Mouse (Mus musculus): Measurements from ENCODE around the gene Plagl2. TPM values are rescaled to one million over a fixed set of nuclear protein-coding genes. Genes with fewer than 3 reads are reported as not detected.
"Not testable (repeated sequence)": the region's sequence is repeated elsewhere in the genome, so short reads cannot be mapped to it uniquely, and the experiment has no call there.

Gene Plagl2
- 15.4 and 16.0 TPM in 2 replicates for polyA plus RNA-seq (2015; fragmentation: Nextera tagmentation; extraction: Ambion mirVana)

DNA sequence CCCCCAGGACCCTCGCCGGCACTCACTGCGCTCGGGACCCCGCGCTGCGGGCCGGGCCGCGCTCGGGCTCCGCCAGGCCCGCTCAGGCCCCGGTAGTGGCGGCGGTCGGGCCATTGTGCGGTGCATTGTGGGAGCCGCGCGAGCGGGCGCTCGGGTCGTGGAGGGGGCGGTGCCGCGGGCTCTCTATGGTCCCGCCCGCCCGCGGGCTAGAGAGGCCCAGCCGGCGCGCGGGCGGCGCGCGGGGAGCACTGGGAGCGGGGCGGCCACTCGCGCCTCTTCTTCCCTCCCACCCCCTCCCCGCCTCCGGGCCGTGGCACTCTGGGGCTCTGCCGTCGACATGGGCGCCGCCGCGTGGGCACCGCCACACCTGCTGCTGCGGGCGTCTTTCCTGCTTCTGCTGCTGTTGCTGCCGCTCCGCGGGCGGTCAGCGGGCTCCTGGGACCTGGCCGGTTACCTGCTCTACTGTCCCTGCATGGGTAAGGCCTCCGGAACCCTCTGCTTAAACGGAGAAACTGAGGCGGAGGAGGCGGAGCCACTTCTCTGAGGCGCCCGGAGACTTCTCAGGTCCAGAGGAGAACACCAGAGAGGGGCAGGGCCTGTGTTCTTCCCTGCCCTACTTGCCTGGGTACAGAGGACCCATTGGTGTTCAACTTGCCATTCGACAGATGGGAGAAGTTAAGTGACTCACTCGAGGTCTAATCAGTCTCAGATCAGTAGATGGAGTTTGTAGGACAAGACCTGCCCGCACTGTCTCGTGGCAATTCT is at the start of gene Plagl2, which contains the start of gene Pofut1:
Plagl2 (minus strand) TSS at position 177 of the 765 bp plus-strand sequence.
Pofut1 (plus strand) TSS at position 284 of the 765 bp plus-strand sequence.
- Histone ChIP-seq H3K27me3 (no peaks in the 10 kb centered on the region), H3K4me2 (peak within 1 kb of the TSS; percentile 80), H3K36me3 (peaks cover 32% of the 10 kb centered on the region), H3K27ac (peak within 1 kb of the TSS; percentile 95), H3K4me1 (peaks cover 48% of the 10 kb centered on the region), H3K9me3 (replicated peaks) (no peaks in the 10 kb centered on the region), H3K4me3 (replicated peaks) (peak within 1 kb of the TSS; percentile 99), H3K9ac (peak within 1 kb of the TSS; percentile 100)
- WGBS, result under 1% methylated on average over 65 of the region's 72 CpGs
- ATAC-seq (replicated peaks; ENCODE audit: low FRiP score), result peak; percentile 98

DNA sequence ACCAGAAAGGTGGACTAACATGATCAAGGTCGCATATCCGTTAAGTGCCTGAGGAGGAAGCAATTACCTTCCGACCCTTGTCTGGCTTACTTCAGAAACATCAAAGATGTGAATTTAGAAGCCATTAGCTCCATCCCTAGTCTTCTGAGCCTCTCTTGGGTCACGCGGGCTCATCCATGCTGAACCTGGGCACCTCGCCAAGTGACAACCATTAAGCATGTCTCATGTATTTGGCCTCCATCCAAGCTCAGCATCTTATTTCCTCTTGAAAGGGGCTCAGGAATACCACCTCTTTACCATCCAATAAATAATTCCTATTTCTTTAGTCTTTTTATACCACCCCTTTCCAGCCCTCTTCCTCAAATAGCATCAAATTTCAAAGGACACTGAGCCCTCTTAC is 46.6 kb upstream of the Plagl2 start:
- H3K27me3 ChIP-seq, result no peaks in the 10 kb centered on the region
- H3K9me3 ChIP-seq (replicated peaks), result no peaks in the 10 kb centered on the region
- H3K4me1 ChIP-seq, result peaks cover 22% of the 10 kb centered on the region
- H3K9ac ChIP-seq, result no peak overlapping the region
- H3K27ac ChIP-seq, result no peak overlapping the region
- H3K4me3 ChIP-seq (replicated peaks), result no peak overlapping the region
- WGBS, result 30% methylated on average over 6 of the region's 6 CpGs
- H3K4me2 ChIP-seq, result no peak overlapping the region
- H3K36me3 ChIP-seq, result no peaks in the 10 kb centered on the region
- no peak for ATAC-seq (replicated peaks; ENCODE audit: low FRiP score)

DNA sequence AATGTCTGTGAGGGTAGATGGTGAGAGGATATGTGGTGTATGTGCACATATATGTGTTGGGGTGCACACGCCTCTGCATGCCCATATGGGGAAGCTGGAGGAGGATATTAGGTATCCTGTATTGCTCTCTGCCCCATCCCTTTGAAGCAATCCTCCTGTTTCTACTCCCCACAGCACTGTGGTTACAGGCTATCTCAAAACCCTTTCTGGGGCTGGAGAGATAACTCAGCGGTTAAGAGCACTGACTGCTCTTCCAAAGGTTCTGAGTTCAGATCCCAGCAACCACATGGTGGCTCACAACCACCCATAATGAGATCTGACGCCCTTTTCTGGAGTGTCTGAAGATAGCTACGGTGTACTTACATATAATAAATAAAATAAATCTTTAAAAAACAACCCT is 45.3 kb upstream of the Plagl2 start:
- no peak overlapping the region for H3K9ac ChIP-seq
- 90% methylated on average over 4 of the region's 4 CpGs for WGBS
- H3K9me3 ChIP-seq (replicated peaks), result no peaks in the 10 kb centered on the region
- peaks cover 9% of the 10 kb centered on the region for H3K4me1 ChIP-seq
- H3K36me3 ChIP-seq, result no peaks in the 10 kb centered on the region
- no peak overlapping the region for H3K4me2 ChIP-seq
- no peaks in the 10 kb centered on the region for H3K27me3 ChIP-seq
- H3K4me3 ChIP-seq (replicated peaks), result no peak overlapping the region
- H3K27ac ChIP-seq, result no peak overlapping the region
- no peak for ATAC-seq (replicated peaks; ENCODE audit: low FRiP score)

DNA sequence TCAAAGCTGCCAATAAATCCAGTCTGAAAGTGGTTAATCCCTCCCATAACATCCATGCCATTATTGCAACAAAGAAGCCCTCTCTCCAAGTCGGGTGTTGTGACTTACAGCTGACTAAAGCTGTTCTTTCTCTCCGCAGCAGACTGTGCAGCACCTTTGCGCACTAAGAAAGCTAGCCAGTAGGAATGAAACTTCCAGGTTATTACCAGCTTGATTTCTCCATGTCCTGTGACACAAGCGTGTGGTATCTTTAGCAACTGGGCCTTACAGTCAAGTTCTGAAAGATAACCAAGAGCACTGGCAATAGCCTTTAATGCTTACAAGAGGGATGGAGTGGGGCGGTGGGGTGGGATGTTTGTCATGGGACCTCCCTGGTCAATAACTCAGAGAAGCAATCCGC is 42.7 kb upstream of the Plagl2 start:
- Histone ChIP-seq H3K4me1 (peaks cover 9% of the 10 kb centered on the region), H3K9ac (no peak overlapping the region), H3K9me3 (replicated peaks) (no peaks in the 10 kb centered on the region), H3K4me3 (replicated peaks) (no peak overlapping the region), H3K36me3 (no peaks in the 10 kb centered on the region), H3K4me2 (no peak overlapping the region), H3K27ac (no peak overlapping the region), H3K27me3 (no peaks in the 10 kb centered on the region)
- 90% methylated on average over 6 of the region's 6 CpGs for WGBS
- no peak for ATAC-seq (replicated peaks; ENCODE audit: low FRiP score)

DNA sequence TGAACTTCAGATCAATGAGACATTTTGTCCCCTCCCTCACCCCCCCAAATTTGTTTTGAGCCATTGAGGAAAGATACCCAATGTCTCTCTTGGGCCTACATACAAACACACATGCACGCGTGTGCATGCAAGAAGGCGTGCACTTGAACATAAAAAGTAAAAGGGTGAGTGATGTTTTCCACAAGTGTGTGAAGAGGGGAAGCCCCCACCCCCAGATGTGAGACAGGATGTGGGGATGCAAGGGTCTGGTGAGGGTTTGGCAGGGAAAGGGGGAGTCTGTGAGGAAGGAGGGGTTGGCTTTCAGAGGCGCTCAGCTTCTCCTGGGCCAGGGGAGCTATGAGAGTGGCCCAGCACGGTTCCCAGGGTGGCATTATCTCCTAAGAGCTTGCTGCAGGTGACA is 37.1 kb upstream of the Plagl2 start:
- H3K4me2 ChIP-seq, result no peak overlapping the region
- no peaks in the 10 kb centered on the region for H3K9me3 ChIP-seq (replicated peaks)
- ATAC-seq (replicated peaks; ENCODE audit: low FRiP score), result no peak
- no peak overlapping the region for H3K9ac ChIP-seq
- whole genome bisulfite sequencing, result 89% methylated on average over 5 of the region's 5 CpGs
- H3K27me3 ChIP-seq, result no peaks in the 10 kb centered on the region
- H3K4me3 ChIP-seq (replicated peaks), result no peak overlapping the region
- H3K27ac ChIP-seq, result no peak overlapping the region
- H3K4me1 ChIP-seq, result peaks cover 4% of the 10 kb centered on the region; the same call in 1 of the 2 replicates
- no peaks in the 10 kb centered on the region for H3K36me3 ChIP-seq

DNA sequence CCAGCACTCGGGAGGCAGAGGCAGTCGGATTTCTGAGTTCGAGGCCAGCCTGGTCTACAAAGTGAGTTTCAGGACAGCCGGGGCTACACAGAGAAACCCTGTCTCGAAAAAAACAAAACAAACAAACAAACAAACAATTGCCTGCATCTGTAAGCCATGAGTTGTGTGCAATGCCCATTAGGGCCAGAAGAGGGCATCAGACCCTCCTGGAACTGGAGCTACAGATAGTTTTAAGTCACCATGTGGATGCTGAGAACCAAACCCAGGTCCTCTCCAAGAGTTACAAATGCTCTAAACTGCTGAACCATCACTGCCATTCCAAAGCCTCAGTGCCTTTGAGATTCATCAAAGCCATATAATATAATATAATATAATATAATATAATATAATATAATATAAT is 35.6 kb upstream of the Plagl2 start:
- 91% methylated on average over 5 of the region's 5 CpGs for WGBS
- H3K4me3 ChIP-seq (replicated peaks); H3K27ac ChIP-seq; H3K9me3 ChIP-seq (replicated peaks); H3K4me2 ChIP-seq; ATAC-seq (replicated peaks; ENCODE audit: low FRiP score); H3K27me3 ChIP-seq; H3K36me3 ChIP-seq; H3K4me1 ChIP-seq; H3K9ac ChIP-seq: not testable (repeated sequence)

DNA sequence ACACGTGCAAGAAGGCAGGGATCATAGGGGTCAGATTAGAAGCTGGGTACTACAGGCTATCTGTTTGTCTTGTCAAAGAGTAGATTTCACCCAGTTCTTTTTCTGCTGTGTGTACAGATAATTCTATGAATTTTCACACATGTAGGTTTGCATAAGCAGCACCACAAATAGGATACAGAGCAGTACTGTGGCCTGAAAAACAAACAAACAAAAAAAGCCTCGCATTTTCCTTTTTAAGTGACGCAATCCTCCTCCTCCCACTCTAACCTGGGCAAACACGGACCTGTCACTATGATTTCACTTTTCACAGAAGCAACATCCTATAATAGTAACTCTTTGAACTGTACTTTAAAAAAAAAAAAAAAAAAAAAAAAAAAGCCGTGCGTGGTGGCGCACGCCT is 35.2 kb upstream of the Plagl2 start:
- no peak overlapping the region for H3K9ac ChIP-seq
- H3K9me3 ChIP-seq (replicated peaks), result no peaks in the 10 kb centered on the region
- ATAC-seq (replicated peaks; ENCODE audit: low FRiP score), result no peak
- no peak overlapping the region for H3K4me2 ChIP-seq
- H3K27me3 ChIP-seq, result no peaks in the 10 kb centered on the region
- peaks cover 4% of the 10 kb centered on the region; the same call in 1 of the 2 replicates for H3K4me1 ChIP-seq
- H3K36me3 ChIP-seq, result no peaks in the 10 kb centered on the region
- H3K4me3 ChIP-seq (replicated peaks), result no peak overlapping the region
- WGBS, result 91% methylated on average over 8 of the region's 8 CpGs
- no peak overlapping the region for H3K27ac ChIP-seq

DNA sequence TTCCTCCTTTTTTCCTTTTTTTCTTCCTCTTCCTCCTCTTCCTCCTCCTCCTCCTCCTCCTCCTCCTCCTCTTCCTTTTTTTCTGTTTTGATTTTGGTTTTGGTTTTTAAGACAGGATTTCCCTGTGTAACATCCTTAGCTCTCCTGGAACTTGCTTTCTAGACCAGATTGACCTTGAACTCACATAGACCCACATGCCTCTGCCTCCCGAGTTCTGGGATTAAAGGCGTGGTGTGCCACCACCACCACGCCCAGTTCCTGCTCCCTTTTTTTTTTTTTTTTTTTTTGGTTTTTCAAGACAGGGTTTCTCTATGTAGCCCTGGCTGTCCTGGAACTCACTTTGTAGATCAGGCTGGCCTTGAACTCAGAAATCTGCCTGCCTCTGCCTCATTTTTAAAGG is 34.4 kb upstream of the Plagl2 start:
- H3K4me2 ChIP-seq; H3K9me3 ChIP-seq (replicated peaks); H3K27ac ChIP-seq; H3K4me1 ChIP-seq; H3K27me3 ChIP-seq; H3K36me3 ChIP-seq; H3K9ac ChIP-seq; ATAC-seq (replicated peaks; ENCODE audit: low FRiP score); H3K4me3 ChIP-seq (replicated peaks): not testable (repeated sequence)
- WGBS, result 80% methylated on average over 3 of the region's 3 CpGs

DNA sequence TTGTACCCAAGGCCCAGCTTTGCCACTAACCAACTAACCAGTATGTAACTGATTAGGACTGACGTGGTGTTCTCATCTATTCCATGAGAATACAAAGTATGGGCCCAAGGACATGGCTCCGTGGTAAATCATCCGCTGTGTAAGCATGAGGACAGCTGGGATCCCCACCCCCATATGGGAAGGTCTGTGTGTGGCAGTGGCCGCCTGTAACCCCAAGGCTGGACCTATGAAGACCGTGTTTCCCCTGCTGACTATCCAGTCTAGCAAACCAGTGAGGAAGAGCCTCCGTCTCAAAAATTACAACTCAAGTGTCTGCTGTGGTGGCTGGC is 33.7 kb upstream of the Plagl2 start:
- Histone ChIP-seq H3K9ac (no peak overlapping the region), H3K4me3 (replicated peaks) (no peak overlapping the region), H3K4me2 (no peak overlapping the region), H3K9me3 (replicated peaks) (no peaks in the 10 kb centered on the region), H3K27ac (no peak overlapping the region), H3K27me3 (no peaks in the 10 kb centered on the region), H3K36me3 (no peaks in the 10 kb centered on the region), H3K4me1 (peaks cover 4% of the 10 kb centered on the region; the same call in 1 of the 2 replicates)
- WGBS, result 75% methylated on average over 6 of the region's 6 CpGs
- no peak for ATAC-seq (replicated peaks; ENCODE audit: low FRiP score)

DNA sequence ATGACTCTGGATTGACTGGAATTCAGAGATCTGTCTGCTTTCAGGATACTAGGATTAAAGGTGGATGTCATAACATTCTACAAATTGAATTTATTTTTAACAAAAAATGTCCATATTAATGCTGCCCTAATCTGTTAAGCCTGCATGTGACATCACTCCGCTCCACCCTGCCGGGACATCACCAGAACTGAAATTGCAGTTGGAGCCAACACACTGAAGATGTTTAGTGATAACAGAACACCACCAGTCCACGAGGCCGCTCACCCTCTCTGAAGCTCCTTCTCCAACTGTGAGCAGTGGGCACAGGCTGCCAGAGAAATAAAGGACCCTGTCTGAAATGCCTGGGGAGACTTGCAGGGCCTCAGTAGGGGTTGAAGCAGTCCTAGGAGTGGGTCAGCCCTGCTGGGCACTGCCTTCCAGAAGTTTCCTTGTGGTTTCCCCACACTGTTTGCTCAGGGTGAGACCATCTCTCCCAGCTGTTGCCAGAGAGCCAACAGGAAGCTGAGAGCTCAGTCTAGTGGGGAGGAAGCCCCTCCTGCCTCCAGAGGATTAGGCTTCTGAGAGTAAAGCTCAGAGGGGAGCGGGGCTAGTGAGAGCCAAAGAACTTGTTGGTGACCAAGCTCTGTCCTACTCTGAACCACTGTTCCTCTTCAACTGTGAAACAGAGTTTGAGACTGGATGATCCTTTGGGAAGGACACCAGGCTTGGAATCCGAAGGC is 33.1 kb upstream of the Plagl2 start:
- H3K4me1 ChIP-seq; H3K4me3 ChIP-seq (replicated peaks); H3K9me3 ChIP-seq (replicated peaks); H3K27me3 ChIP-seq; H3K4me2 ChIP-seq; H3K36me3 ChIP-seq; ATAC-seq (replicated peaks; ENCODE audit: low FRiP score); H3K9ac ChIP-seq; H3K27ac ChIP-seq: not testable (repeated sequence)
- WGBS, result 77% methylated on average over 6 of the region's 6 CpGs

DNA sequence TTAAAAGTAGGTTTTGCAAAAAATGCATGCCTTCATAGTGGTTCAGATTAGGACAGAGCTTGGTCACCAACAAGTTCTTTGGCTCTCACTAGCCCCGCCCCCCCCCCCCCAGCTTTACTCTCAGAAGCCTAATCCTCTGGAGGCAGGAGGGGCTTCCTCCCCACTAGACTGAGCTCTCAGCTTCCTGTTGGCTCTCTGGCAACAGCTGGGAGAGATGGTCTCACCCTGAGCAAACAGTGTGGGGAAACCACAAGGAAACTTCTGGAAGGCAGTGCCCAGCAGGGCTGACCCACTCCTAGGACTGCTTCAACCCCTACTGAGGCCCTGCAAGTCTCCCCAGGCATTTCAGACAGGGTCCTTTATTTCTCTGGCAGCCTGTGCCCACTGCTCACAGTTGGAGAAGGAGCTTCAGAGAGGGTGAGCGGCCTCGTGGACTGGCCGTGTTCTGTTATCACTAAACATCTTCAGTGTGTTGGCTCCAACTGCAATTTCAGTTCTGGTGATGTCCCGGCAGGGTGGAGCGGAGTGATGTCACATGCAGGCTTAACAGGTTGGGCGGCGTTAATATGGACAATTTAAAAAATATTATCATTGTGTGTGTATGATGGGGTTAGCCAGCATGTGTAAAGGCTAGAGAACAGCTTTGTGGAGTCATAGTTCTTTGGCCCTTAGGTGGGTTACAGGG is 29.1 kb upstream of the Plagl2 start:
- not testable (repeated sequence) for H3K4me3 ChIP-seq (replicated peaks); H3K9me3 ChIP-seq (replicated peaks); H3K4me1 ChIP-seq; ATAC-seq (replicated peaks; ENCODE audit: low FRiP score); H3K27ac ChIP-seq; H3K27me3 ChIP-seq; H3K9ac ChIP-seq; H3K4me2 ChIP-seq
- WGBS, result 75% methylated on average over 8 of the region's 8 CpGs
- peaks cover 22% of the 10 kb centered on the region for H3K36me3 ChIP-seq

DNA sequence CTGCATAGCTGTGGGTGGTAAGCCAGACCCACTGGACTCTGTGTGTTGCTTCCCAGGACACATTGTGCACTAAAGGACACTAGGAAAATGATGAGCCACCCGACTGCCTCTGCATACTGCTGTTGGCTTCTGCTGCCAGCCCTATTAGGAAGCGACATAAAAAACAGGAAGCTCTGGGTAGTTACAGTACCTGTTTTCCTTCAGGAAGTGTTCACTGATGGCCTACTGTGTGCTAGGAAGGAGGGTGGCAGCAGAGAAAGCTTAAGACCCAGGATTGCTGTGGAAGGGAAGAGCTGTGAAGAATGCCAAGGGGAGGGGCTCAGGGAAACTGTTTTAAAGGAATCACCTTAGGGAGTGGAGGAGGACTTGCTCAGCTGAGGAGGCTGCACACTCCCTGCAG is 26.1 kb upstream of the Plagl2 start:
- H3K4me1 ChIP-seq, result no peaks in the 10 kb centered on the region
- no peak overlapping the region for H3K27ac ChIP-seq
- peaks cover 51% of the 10 kb centered on the region for H3K36me3 ChIP-seq
- no peaks in the 10 kb centered on the region for H3K27me3 ChIP-seq
- no peak overlapping the region for H3K9ac ChIP-seq
- H3K4me2 ChIP-seq, result no peak overlapping the region
- H3K4me3 ChIP-seq (replicated peaks), result no peak overlapping the region
- ATAC-seq (replicated peaks; ENCODE audit: low FRiP score), result no peak
- no peaks in the 10 kb centered on the region for H3K9me3 ChIP-seq (replicated peaks)
- WGBS, result 83% methylated on average over 2 of the region's 2 CpGs
